Mouse (Mus musculus) liver, adult 2 months (tissue): ENCODE measurements around the gene Col11a2. TPM values are rescaled to one million over a fixed set of nuclear protein-coding genes. Genes with fewer than 3 reads are reported as not detected.

Experiments
- DNase-seq: peaks from one replicate; pipeline ENCODE4 v3.0.0-alpha.2; 2011; ENCODE audit warnings: low read depth, low spot score; ENCODE audit errors: extremely low read depth
- H3K27ac ChIP-seq: fragments of 200-500 bp; replicated peaks from 2 replicates; pipeline ENCODE4 v1.5.1; 2012; ENCODE audit warnings: low read depth, mild to moderate bottlenecking, control low read depth, inconsistent platforms, low read length; ENCODE audit not compliant: insufficient read depth
- H3K27me3 ChIP-seq: fragments of 200-500 bp; 2 replicates; pipeline ENCODE4 v1.6.1; 2012; ENCODE audit warnings: mild to moderate bottlenecking, moderate library complexity, low read length, inconsistent platforms; ENCODE audit not compliant: control insufficient read depth, insufficient read depth
- H3K36me3 ChIP-seq: fragments of 200-500 bp; 2 replicates; pipeline ENCODE4 v1.6.1; 2012; ENCODE audit warnings: low read length, inconsistent platforms; ENCODE audit not compliant: control insufficient read depth, insufficient read depth
- H3K4me1 ChIP-seq: fragments of 200-500 bp; 2 replicates; pipeline ENCODE4 v1.6.1; 2011; ENCODE audit warnings: low read length; ENCODE audit not compliant: control insufficient read depth, insufficient read depth
- H3K4me3 ChIP-seq: fragments of 200-500 bp; 2 replicates; pipeline ENCODE4 v1.5.1; 2011; ENCODE audit warnings: low read depth, mild to moderate bottlenecking, control low read depth, low read length, moderate library complexity; ENCODE audit not compliant: insufficient read depth
- H3K79me2 ChIP-seq: fragments of 200-500 bp; 2 replicates; pipeline ENCODE4 v1.6.1; 2012; ENCODE audit warnings: inconsistent platforms, mild to moderate bottlenecking, low read length, moderate library complexity; ENCODE audit not compliant: control insufficient read depth, insufficient read depth
- H3K9ac ChIP-seq: fragments of 200-500 bp; 2 replicates; pipeline ENCODE4 v1.6.1; 2012; ENCODE audit warnings: low read depth, mild to moderate bottlenecking, control low read depth, inconsistent platforms, low read length
- CTCF ChIP-seq: fragments of 200-500 bp; IDR thresholded peaks from 2 replicates; pipeline ENCODE4 v1.5.1; 2011; ENCODE audit warnings: low read depth, low read length, control low read depth
- POLR2A ChIP-seq: fragments of 200-500 bp; IDR thresholded peaks from 2 replicates; pipeline ENCODE4 v1.6.1; 2011; ENCODE audit warnings: low read length, control low read depth; ENCODE audit not compliant: insufficient read depth; ENCODE audit errors: extremely low read depth
- WGBS: fragments of 180-500 bp; shearing (Covaris S2); methylation state at CpG from one replicate; pipeline ENCODE4 v1.1.7; 2018; 5-methylcytosine and 5-hydroxymethylcytosine counted together
- polyA plus RNA-seq: library from polyadenylated mRNA; depleted of rRNA; stranded (reverse); fragments of >200 nt; gene quantifications from 2 replicates; pipeline ENCODE4 v1.2.3, GENCODE M21; 2012
- total RNA-seq: library from RNA; depleted of rRNA; stranded (reverse); fragments of >200 nt; gene quantifications from 2 replicates; pipeline ENCODE4 v1.2.3, GENCODE M21; 2014

Col11a2 gene
- total and polyA plus RNA-seq, 2 experiments, result 0.18 to 0.23 TPM

- Histone ChIP-seq H3K79me2 (peaks cover 7% of the 10 kb centered on the region; the same call in 1 of the 2 replicates), H3K4me3 (no peak overlapping the region), H3K36me3 (peaks cover 3% of the 10 kb centered on the region; the same call in 1 of the 2 replicates), H3K27me3 (no peaks in the 10 kb centered on the region), H3K27ac (no peak overlapping the region), H3K9ac (no peak overlapping the region), H3K4me1 (peaks cover 6% of the 10 kb centered on the region)
- no peak for DNase-seq
- 91% methylated on average over 7 of the region's 7 CpGs for WGBS
- TF ChIP-seq CTCF (no peak), POLR2A (no peak)
Measured at GRCm38 (mm10) chr17:34037241-34037640, 2.0 kb upstream of the Col11a2 start.

DNA sequence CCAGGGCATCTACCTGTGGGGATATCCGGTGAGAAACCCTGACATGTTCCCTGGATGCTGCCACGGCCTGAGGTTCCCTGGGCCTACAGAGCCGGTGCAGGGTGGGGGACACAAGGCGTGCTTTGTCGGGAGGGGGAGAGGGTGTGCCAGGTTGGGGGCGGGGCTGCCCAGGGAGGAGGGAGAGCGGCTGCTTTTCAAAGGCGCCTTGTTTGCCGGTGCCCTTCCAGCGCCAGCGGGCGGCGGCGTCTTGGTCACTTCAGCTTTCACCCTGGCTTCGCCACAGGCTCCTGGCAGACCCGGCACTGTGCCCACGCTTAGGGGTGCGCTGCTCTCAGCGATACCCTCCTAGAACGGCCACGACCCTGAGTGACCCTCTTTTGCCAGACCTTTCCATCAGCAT, 797 bp upstream of the Col11a2 start:
- Histone ChIP-seq H3K4me3 (no peak overlapping the region), H3K27ac (no peak overlapping the region), H3K36me3 (peaks cover 3% of the 10 kb centered on the region; the same call in 1 of the 2 replicates), H3K4me1 (no peaks in the 10 kb centered on the region), H3K27me3 (no peaks in the 10 kb centered on the region), H3K79me2 (no peaks in the 10 kb centered on the region), H3K9ac (no peak overlapping the region)
- WGBS, result 43% methylated on average over 21 of the region's 21 CpGs
- DNase-seq, result no peak
- no peak for TF ChIP-seq POLR2A
- no peak for TF ChIP-seq CTCF

GRCm38 (mm10) chr17:34039562-34040450, 569 bp downstream of the Col11a2 start:
- H3K4me1 ChIP-seq, result no peaks in the 10 kb centered on the region
- H3K79me2 ChIP-seq, result no peaks in the 10 kb centered on the region
- DNase-seq, result no peak
- H3K27me3 ChIP-seq, result no peaks in the 10 kb centered on the region
- 28% methylated on average over 17 of the region's 17 CpGs for WGBS
- H3K4me3 ChIP-seq, result no peak overlapping the region
- no peak for TF ChIP-seq POLR2A
- TF ChIP-seq CTCF, result no peak
- H3K9ac ChIP-seq, result no peak overlapping the region
- H3K36me3 ChIP-seq, result peaks cover 3% of the 10 kb centered on the region; the same call in 1 of the 2 replicates
- H3K27ac ChIP-seq, result no peak overlapping the region

GRCm38 (mm10) chr17:34045941-34046340, 6.7 kb downstream of the Col11a2 start:
- no peaks in the 10 kb centered on the region for H3K4me1 ChIP-seq
- no peaks in the 10 kb centered on the region for H3K36me3 ChIP-seq
- WGBS, result 83% methylated on average over 14 of the region's 14 CpGs
- no peak overlapping the region for H3K9ac ChIP-seq
- no peak overlapping the region for H3K4me3 ChIP-seq
- H3K27ac ChIP-seq, result no peak overlapping the region
- TF ChIP-seq POLR2A (no peak), CTCF (no peak)
- no peak for DNase-seq
- H3K27me3 ChIP-seq, result no peaks in the 10 kb centered on the region
- no peaks in the 10 kb centered on the region for H3K79me2 ChIP-seq

DNA sequence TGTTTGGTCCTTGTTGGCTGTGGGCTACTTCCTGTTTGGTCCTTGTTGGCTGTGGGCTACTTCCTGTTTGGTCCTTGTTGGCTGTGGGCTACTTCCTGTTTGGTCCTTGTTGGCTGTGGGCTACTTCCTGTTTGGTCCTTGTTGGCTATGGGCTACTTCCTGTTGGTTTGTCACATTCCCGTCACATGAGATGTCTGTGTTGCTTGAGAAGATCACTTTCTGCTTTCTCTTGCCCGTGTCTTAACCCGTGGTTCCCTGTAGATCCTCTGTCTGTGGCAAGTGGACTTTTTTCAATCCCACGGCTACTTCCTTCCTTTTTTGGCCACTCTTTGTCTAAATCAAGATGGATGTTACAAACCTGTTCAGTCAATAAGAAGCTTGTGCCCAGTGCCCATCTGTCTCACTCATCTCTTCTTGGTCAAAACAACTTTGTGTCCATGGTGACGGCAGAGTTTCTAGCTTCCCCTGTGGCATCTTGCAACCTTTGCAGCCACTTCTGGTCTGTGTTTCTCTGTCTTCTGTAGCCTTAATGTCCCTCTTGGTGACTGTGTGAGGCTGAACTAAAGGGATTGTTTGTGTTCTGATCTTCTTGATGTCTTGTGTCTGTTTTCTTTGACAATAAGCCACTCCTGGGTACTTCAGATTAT, 8.3 kb downstream of the Col11a2 start:
- no peaks in the 10 kb centered on the region for H3K79me2 ChIP-seq
- no peaks in the 10 kb centered on the region for H3K27me3 ChIP-seq
- WGBS, result 86% methylated on average over 5 of the region's 5 CpGs
- H3K9ac ChIP-seq, result no peak overlapping the region
- TF ChIP-seq CTCF (no peak), POLR2A (no peak)
- DNase-seq, result no peak
- H3K4me1 ChIP-seq, result no peaks in the 10 kb centered on the region
- H3K27ac ChIP-seq, result no peak overlapping the region
- no peaks in the 10 kb centered on the region for H3K36me3 ChIP-seq
- H3K4me3 ChIP-seq, result no peak overlapping the region

DNA sequence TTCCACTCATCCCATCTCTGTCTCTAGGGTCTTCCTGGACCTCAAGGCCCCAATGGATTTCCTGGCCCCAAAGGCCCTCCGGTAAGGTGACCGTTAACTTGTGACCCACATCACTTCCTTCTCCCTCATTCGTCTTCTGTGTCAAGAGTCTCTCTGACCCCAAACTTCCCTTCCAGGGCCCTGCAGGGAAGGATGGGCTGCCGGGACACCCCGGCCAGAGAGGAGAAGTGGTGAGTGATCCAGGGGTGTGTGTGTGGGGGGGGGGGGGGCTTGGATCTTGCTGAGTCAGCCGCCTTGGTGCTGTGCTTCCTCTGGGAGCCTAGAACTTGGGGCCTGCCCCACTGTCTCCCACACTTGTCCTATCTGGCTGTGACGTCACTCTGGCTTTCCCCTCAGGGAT, 18.0 kb downstream of the Col11a2 start:
- DNase-seq, result peak; percentile 14
- H3K27ac ChIP-seq, result no peak overlapping the region
- TF ChIP-seq POLR2A (no peak), CTCF (no peak)
- no peak overlapping the region for H3K9ac ChIP-seq
- no peaks in the 10 kb centered on the region for H3K4me1 ChIP-seq
- no peak overlapping the region for H3K4me3 ChIP-seq
- H3K27me3 ChIP-seq, result no peaks in the 10 kb centered on the region
- WGBS, result 72% methylated on average over 7 of the region's 7 CpGs
- H3K79me2 ChIP-seq, result no peaks in the 10 kb centered on the region
- no peaks in the 10 kb centered on the region for H3K36me3 ChIP-seq
